Mouse (Mus musculus): ENCODE data around the gene Rpl35. TPM values are rescaled to one million over a fixed set of nuclear protein-coding genes. Genes with fewer than 3 reads are reported as not detected.

Gene Rpl35
- polyA plus RNA-seq (2014; fragmentation: Nextera tagmentation; extraction: Ambion mirVana): 1,018 and 1,101 TPM in 2 replicates

DNA sequence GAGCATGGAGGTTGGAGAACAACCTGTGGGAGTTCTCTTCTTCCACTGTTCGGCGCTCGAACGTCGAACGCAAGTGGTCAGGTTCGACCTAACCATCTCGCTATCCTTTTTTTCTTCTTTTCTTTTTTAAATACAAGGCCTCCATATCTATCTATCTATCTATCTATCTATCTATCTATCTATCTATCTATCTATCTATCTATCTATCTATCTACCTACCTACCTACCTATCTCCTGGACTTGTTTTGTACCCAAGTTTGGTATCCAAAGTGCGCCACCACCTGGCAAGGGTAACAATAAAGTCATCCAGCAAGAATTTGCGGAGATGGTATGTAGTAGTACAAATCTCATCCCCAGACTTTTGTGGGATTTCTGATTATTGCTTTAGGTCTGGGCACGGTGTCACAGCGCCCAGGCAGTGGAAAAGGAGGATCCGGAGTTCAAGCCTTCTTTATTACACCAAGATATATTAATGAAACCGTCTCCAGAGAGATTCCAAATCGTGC is at the start of gene Rpl35:
Gene Rpl35, minus strand, starts transcription at position 51 of the 506 bp plus-strand sequence.
- Histone ChIP-seq H3K9me3 (ENCODE audit: control insufficient read depth, low read length) (no peaks in the 10 kb centered on the region), H3K36me3 (ENCODE audit: control insufficient read depth, insufficient read depth, low read length) (peaks cover 23% of the 10 kb centered on the region), H3K4me2 (peak within 1 kb of the TSS; percentile 96), H3K4me1 (ENCODE audit: control insufficient read depth, insufficient read depth, low read length) (peaks cover 34% of the 10 kb centered on the region), H3K9ac (ENCODE audit: low read length) (peak within 1 kb of the TSS; percentile 91), H3K27me3 (ENCODE audit: control insufficient read depth, insufficient read depth, low read length) (no peaks in the 10 kb centered on the region), H3K4me3 (ENCODE audit: low read depth, low read length) (peak within 1 kb of the TSS; percentile 87), H3K27ac (ENCODE audit: low read depth, low read length) (peak within 1 kb of the TSS; percentile 66)
- WGBS: 12% methylated on average over 15 of the region's 15 CpGs
- ATAC-seq (ENCODE audit: low FRiP score) (no peak), DNase-seq (ENCODE audit: low spot score, missing footprints) (no peak)

DNA sequence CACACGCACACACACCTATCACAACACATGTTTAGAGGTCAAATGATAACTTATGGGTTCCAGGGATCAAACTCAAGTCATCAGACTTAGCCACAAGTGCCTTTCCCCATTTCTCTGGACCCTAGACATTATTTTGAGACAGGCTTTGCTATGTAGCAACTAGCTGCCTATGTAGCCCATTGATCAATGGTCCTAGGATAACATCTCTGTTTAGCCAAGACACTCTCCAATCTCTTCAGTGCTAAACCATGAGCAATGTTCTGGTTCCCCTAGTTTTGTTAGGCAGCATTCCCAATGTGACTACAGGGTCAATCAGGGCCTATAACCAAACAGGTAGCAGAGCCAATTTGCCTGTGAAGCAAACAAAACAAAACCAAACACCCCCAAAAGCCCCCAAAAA is 43.1 kb upstream of the Rpl35 start:
- ATAC-seq (ENCODE audit: low FRiP score) (no peak), DNase-seq (ENCODE audit: low spot score, missing footprints) (peak; percentile 78)
- no peak overlapping the region for H3K27ac ChIP-seq (ENCODE audit: low read depth, low read length)
- H3K4me3 ChIP-seq (ENCODE audit: low read depth, low read length): no peak overlapping the region
- no peak overlapping the region for H3K4me2 ChIP-seq
- no peak overlapping the region for H3K9ac ChIP-seq (ENCODE audit: low read length)
- no peaks in the 10 kb centered on the region for H3K27me3 ChIP-seq (ENCODE audit: control insufficient read depth, insufficient read depth, low read length)
- H3K9me3 ChIP-seq (ENCODE audit: control insufficient read depth, low read length): no peaks in the 10 kb centered on the region
- H3K36me3 ChIP-seq (ENCODE audit: control insufficient read depth, insufficient read depth, low read length): peaks cover 9% of the 10 kb centered on the region
- WGBS: 91% methylated on average over 1 of the region's 1 CpGs
- H3K4me1 ChIP-seq (ENCODE audit: control insufficient read depth, insufficient read depth, low read length): no peaks in the 10 kb centered on the region

DNA sequence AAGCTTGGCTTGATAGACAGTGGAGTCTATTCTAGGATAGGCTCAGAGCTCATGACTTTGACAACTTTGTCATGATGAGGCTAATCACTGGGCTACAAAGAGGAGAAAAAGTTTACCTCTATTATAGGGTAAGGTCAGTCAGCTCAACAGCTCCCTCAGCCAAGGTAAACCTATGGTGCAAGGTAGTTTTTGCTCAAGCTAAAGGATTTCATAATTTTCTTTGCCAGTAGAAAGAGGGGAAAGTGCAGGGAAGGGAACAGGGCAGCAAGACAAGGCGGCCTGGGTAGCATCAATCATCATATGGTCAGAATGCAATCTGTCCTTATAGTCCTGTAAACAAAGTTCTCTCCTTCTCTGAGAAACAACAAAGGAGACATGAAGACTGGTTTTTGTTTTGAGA is 34.8 kb upstream of the Rpl35 start:
- WGBS: 94% methylated on average over 1 of the region's 1 CpGs
- Histone ChIP-seq H3K4me2 (no peak overlapping the region), H3K27ac (ENCODE audit: low read depth, low read length) (no peak overlapping the region), H3K9me3 (ENCODE audit: control insufficient read depth, low read length) (no peaks in the 10 kb centered on the region), H3K36me3 (ENCODE audit: control insufficient read depth, insufficient read depth, low read length) (peaks cover 15% of the 10 kb centered on the region; the same call in 1 of the 2 replicates), H3K9ac (ENCODE audit: low read length) (no peak overlapping the region), H3K4me3 (ENCODE audit: low read depth, low read length) (no peak overlapping the region), H3K27me3 (ENCODE audit: control insufficient read depth, insufficient read depth, low read length) (no peaks in the 10 kb centered on the region), H3K4me1 (ENCODE audit: control insufficient read depth, insufficient read depth, low read length) (no peaks in the 10 kb centered on the region)
- ATAC-seq (ENCODE audit: low FRiP score) (no peak), DNase-seq (ENCODE audit: low spot score, missing footprints) (peak; percentile 44)

DNA sequence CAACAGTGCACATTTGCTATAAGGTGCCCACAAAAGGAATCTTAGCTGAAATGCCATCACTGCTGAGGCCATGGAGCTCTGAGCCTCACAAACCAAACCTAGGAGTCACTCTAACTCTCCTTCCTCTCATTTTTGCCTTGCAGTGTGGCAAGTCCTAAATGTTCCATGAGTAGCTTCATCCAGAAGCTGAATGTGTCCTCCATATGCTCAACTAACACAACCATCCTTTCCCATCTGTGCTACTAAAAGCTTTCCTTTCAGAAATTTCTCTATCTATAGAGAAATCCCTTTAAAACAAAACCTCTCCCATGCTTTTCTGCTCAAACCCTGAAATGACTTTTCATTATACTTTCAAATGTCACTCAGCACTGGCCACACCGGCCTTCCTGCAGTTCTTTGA is 26.2 kb upstream of the Rpl35 start:
- no peak for DNase-seq (ENCODE audit: low spot score, missing footprints)
- Histone ChIP-seq H3K36me3 (ENCODE audit: control insufficient read depth, insufficient read depth, low read length) (peaks cover 18% of the 10 kb centered on the region), H3K4me3 (ENCODE audit: low read depth, low read length) (no peak overlapping the region), H3K9ac (ENCODE audit: low read length) (no peak overlapping the region), H3K4me2 (no peak overlapping the region), H3K27me3 (ENCODE audit: control insufficient read depth, insufficient read depth, low read length) (no peaks in the 10 kb centered on the region), H3K9me3 (ENCODE audit: control insufficient read depth, low read length) (no peaks in the 10 kb centered on the region), H3K27ac (ENCODE audit: low read depth, low read length) (no peak overlapping the region), H3K4me1 (ENCODE audit: control insufficient read depth, insufficient read depth, low read length) (no peaks in the 10 kb centered on the region)
- no peak for ATAC-seq (ENCODE audit: low FRiP score)
- WGBS: 81% methylated on average over 1 of the region's 1 CpGs

DNA sequence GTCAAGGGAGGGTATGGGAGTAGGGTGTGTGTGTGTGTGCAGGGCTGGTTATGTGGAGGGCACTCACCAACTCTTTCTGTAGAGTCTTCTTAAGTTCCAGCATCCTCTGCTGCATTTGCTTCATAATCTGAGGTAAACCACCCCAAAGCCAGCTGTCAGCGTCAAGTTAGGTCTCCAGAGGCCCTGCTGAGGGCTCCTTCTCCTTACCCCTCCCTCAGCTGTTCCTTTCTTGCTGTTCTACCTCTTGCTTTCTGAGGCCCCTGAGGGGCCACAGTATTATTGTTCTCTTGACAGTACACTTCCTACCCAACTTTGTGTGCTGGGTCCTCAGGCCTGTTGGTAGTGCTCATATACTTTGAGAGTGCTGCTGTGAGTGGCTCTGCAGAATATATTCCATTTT is 14.6 kb upstream of the Rpl35 start:
- WGBS: 100% methylated on average over 1 of the region's 1 CpGs
- no peaks in the 10 kb centered on the region for H3K9me3 ChIP-seq (ENCODE audit: control insufficient read depth, low read length)
- H3K36me3 ChIP-seq (ENCODE audit: control insufficient read depth, insufficient read depth, low read length): peaks cover 40% of the 10 kb centered on the region; the same call in 1 of the 2 replicates
- H3K4me3 ChIP-seq (ENCODE audit: low read depth, low read length): no peak overlapping the region
- no peaks in the 10 kb centered on the region for H3K4me1 ChIP-seq (ENCODE audit: control insufficient read depth, insufficient read depth, low read length)
- H3K27ac ChIP-seq (ENCODE audit: low read depth, low read length): no peak overlapping the region
- ATAC-seq (ENCODE audit: low FRiP score): no peak
- DNase-seq (ENCODE audit: low spot score, missing footprints): no peak
- H3K27me3 ChIP-seq (ENCODE audit: control insufficient read depth, insufficient read depth, low read length): no peaks in the 10 kb centered on the region
- no peak overlapping the region for H3K4me2 ChIP-seq
- H3K9ac ChIP-seq (ENCODE audit: low read length): no peak overlapping the region

DNA sequence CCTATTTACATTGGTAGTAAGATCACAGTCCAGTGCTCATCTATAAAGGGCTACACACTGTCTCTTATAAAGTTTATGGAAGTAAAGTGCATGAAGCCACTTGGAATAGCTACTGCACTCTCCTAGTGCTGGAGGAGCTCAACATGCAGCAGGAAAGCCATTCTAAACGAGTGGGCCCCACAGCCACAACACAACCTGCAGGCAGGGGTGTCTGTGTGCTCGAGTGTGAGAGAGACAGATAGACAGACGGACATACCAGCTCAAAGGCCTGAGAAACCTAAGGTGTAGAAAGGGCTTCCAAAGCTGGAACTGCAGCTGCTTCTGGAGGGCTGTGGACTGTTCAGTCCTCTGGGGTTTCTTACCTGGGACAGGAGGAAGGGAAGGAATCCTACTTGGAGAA is 11.2 kb upstream of the Rpl35 start:
- no peak for DNase-seq (ENCODE audit: low spot score, missing footprints)
- Histone ChIP-seq H3K36me3 (ENCODE audit: control insufficient read depth, insufficient read depth, low read length) (peaks cover 33% of the 10 kb centered on the region), H3K4me2 (no peak overlapping the region), H3K27ac (ENCODE audit: low read depth, low read length) (no peak overlapping the region), H3K4me1 (ENCODE audit: control insufficient read depth, insufficient read depth, low read length) (no peaks in the 10 kb centered on the region), H3K27me3 (ENCODE audit: control insufficient read depth, insufficient read depth, low read length) (no peaks in the 10 kb centered on the region), H3K9ac (ENCODE audit: low read length) (no peak overlapping the region), H3K9me3 (ENCODE audit: control insufficient read depth, low read length) (no peaks in the 10 kb centered on the region), H3K4me3 (ENCODE audit: low read depth, low read length) (no peak overlapping the region)
- no peak for ATAC-seq (ENCODE audit: low FRiP score)
- 77% methylated on average over 3 of the region's 3 CpGs for WGBS

DNA sequence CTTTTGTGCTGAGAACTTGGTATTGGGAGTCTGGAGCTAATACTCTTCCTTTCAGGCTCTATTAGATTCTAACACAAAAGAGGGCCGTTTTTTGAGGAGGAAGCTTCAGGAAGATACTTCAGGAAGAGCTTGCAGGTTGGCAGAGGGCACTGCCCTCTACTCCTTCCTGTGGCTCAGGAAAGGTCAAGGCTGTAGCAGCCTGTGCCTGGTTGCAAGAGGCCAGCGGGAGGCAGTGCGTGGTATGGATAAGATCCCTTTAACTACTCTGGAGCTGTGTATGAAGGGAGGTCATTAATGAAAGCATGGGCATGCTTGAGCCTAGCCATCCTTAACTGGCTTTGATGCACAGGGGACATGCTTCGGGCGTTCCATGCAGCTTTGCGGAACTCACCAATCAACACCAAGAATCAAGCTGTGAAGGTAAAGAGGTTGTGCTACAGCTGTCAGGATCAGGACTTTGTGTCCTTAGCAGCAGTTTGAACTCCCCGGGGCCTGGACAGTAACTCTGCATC is 7.4 kb upstream of the Rpl35 start:
- Histone ChIP-seq H3K4me3 (ENCODE audit: low read depth, low read length) (no peak overlapping the region), H3K36me3 (ENCODE audit: control insufficient read depth, insufficient read depth, low read length) (peaks cover 17% of the 10 kb centered on the region), H3K4me2 (no peak overlapping the region), H3K9ac (ENCODE audit: low read length) (no peak overlapping the region), H3K27ac (ENCODE audit: low read depth, low read length) (no peak overlapping the region), H3K4me1 (ENCODE audit: control insufficient read depth, insufficient read depth, low read length) (peaks cover 12% of the 10 kb centered on the region), H3K9me3 (ENCODE audit: control insufficient read depth, low read length) (no peaks in the 10 kb centered on the region), H3K27me3 (ENCODE audit: control insufficient read depth, insufficient read depth, low read length) (no peaks in the 10 kb centered on the region)
- ATAC-seq (ENCODE audit: low FRiP score): no peak
- DNase-seq (ENCODE audit: low spot score, missing footprints): no peak
- WGBS: 88% methylated on average over 7 of the region's 7 CpGs

DNA sequence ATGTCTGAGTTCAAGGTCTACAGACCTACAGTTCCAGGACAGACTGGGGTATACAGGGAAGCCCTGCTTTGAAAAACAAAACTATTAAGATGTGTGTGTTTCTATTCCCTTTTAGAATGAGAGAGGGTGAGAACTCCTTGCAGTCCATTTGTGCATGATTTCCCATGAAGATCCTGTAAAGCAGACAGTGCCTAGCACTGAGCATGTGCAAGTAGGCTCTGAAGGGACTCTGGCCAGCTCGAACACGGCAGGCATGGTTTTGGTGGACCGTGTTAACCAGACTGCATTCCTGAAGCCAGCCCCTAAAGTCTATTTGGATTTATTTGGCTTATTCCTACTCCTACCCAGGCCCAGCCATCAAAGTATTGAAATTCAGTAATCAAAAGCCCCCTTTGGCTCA is 6.5 kb upstream of the Rpl35 start:
- Histone ChIP-seq H3K9ac (ENCODE audit: low read length) (no peak overlapping the region), H3K27ac (ENCODE audit: low read depth, low read length) (no peak overlapping the region), H3K4me3 (ENCODE audit: low read depth, low read length) (no peak overlapping the region), H3K4me1 (ENCODE audit: control insufficient read depth, insufficient read depth, low read length) (peaks cover 16% of the 10 kb centered on the region), H3K9me3 (ENCODE audit: control insufficient read depth, low read length) (no peaks in the 10 kb centered on the region), H3K4me2 (no peak overlapping the region), H3K36me3 (ENCODE audit: control insufficient read depth, insufficient read depth, low read length) (peaks cover 17% of the 10 kb centered on the region), H3K27me3 (ENCODE audit: control insufficient read depth, insufficient read depth, low read length) (no peaks in the 10 kb centered on the region)
- whole genome bisulfite sequencing: 92% methylated on average over 3 of the region's 3 CpGs
- ATAC-seq (ENCODE audit: low FRiP score) (no peak), DNase-seq (ENCODE audit: low spot score, missing footprints) (no peak)

DNA sequence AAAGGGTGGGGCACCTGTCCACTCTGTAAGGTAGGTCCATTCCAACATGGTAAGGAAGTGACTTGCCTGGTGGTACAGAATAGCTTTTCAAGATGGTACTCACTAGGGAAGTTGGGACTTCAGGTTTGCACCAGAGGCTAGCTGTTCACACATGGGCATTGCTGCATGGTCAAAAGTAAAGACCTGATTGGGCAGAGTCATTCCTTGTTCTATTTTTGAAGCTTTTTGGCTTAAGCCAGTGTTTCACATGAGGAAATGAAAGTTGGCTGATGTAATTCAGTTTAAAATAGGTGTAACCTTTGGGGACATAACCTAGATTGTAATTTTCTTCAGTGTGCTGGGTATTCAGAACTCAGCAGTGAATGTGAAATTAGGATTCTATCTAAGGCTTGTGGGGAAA is 5.8 kb upstream of the Rpl35 start:
- Histone ChIP-seq H3K27me3 (ENCODE audit: control insufficient read depth, insufficient read depth, low read length) (no peaks in the 10 kb centered on the region), H3K27ac (ENCODE audit: low read depth, low read length) (no peak overlapping the region), H3K9me3 (ENCODE audit: control insufficient read depth, low read length) (no peaks in the 10 kb centered on the region), H3K36me3 (ENCODE audit: control insufficient read depth, insufficient read depth, low read length) (peaks cover 13% of the 10 kb centered on the region), H3K4me2 (no peak overlapping the region), H3K4me1 (ENCODE audit: control insufficient read depth, insufficient read depth, low read length) (peaks cover 16% of the 10 kb centered on the region), H3K4me3 (ENCODE audit: low read depth, low read length) (no peak overlapping the region), H3K9ac (ENCODE audit: low read length) (no peak overlapping the region)
- ATAC-seq (ENCODE audit: low FRiP score) (no peak), DNase-seq (ENCODE audit: low spot score, missing footprints) (no peak)

All from midbrain, embryonic 11.5 days (tissue).